Mouse (Mus musculus): ENCODE data around the gene Abhd17b.
"Not testable (repeated sequence)": the region's sequence is repeated elsewhere in the genome, so short reads cannot be mapped to it uniquely, and the experiment has no call there.

Abhd17b gene

GRCm38 (mm10) chr19:21653172-21653981 is at the start of gene Abhd17b:
Gene Abhd17b (plus strand): TSS chr19:21653185.
- no peak for DNase-seq (ENCODE audit: low read depth, low spot score)

- no peak for DNase-seq (ENCODE audit: low read depth, low spot score)
Measured at GRCm38 (mm10) chr19:21603836-21604235, 49.1 kb upstream of the Abhd17b start.

DNA sequence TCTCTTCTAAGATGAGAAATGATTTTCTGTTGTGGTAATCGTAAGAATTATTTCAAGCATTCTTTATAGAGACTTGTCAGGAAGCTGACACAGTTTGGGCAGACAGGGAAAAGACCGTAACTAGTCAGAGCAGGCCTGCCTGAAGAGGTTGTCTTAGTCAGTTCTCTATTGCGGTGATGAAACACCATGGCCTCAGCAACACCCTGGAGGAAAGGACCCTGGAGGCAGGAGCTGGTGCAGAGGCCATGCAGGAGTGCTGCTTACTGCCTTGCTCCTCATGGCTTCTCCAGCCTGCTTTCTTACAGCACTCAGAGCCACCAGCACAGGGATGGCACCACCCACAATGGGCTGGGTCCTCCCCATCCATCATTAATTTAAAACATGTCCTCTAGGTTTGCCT is 47.7 kb upstream of the Abhd17b start:
- DNase-seq (ENCODE audit: low read depth, low spot score) = no peak

DNA sequence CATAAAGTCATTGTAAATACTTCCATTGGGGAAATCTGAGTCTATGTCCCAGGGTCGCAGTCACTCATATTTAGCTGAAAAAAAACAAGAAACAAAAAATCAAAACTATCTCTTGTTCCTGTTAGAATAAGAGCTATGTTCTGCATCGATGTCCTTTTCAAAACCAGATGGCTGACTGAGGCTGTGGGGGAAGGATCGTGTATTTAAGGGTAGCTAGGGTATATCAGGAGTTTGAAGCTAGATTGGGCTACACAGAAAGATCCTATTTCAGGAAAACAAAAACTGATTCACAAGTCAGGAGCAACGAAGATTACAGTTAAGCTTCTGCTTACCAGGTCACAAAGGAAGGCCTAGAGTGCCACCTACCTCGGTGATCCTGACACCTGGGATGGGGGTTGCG is 42.7 kb upstream of the Abhd17b start:
- DNase-seq (ENCODE audit: low read depth, low spot score) = no peak

DNA sequence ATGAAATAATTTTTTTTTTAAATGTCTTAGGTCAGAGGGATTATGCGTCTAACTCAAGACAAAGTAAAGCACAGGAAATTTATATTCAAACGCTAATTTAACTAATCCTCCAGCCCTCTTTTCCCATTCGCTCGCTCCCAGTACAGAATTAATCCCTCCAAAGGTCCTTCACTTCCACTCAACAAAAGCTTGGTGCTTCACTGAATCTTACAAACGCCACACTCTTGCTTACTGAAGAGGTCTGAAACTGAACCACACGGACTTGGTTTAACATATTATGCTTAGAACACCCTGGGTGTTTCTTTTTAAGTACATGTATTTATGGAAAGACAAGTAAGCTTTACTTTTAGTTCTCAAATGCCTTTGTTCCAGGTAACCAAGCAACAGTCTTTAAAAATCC is 41.7 kb upstream of the Abhd17b start:
- DNase-seq (ENCODE audit: low read depth, low spot score) = no peak

DNA sequence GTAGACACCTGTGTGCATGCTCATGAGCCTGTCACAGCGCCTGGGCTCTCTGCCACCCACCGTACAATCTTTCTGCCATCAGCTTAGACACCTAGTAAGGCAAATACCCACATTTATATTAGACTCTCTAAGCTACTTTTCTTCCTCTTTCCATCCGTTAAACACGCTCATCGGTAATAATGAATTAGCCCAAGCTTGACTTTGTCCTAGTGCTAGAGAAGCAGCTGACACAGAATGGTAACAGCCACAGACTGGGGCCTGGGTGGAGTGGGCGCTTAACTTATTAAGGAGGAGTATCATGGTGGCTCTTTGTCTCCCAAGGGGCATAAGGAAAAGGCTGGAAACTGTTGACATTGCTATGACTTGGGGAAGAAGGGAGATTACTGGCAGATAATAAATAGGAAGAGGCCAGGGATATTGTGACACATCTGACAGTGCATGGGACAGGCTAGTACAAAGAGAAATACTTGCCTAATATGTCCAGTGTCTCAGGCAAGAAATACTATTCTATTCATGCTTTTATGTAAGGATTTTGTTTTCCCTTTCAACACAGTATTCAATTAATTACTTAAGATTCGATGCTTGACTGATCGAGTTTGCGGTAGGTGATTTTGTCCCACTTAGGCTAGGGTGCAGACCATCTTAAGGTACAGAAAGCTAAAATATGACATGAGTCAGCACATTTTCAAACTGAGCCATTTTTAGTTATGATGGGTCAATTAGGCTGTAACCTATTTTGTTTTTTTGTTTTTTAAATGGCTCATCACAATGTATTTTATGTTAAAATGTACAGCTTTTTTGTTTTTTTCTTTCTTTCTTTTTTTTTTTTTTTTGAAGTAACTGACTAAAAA is 41.0 kb upstream of the Abhd17b start:
- DNase-seq (ENCODE audit: low read depth, low spot score) = no peak

GRCm38 (mm10) chr19:21615801-21616200 is 37.2 kb upstream of the Abhd17b start:
- DNase-seq (ENCODE audit: low read depth, low spot score) = no peak

DNA sequence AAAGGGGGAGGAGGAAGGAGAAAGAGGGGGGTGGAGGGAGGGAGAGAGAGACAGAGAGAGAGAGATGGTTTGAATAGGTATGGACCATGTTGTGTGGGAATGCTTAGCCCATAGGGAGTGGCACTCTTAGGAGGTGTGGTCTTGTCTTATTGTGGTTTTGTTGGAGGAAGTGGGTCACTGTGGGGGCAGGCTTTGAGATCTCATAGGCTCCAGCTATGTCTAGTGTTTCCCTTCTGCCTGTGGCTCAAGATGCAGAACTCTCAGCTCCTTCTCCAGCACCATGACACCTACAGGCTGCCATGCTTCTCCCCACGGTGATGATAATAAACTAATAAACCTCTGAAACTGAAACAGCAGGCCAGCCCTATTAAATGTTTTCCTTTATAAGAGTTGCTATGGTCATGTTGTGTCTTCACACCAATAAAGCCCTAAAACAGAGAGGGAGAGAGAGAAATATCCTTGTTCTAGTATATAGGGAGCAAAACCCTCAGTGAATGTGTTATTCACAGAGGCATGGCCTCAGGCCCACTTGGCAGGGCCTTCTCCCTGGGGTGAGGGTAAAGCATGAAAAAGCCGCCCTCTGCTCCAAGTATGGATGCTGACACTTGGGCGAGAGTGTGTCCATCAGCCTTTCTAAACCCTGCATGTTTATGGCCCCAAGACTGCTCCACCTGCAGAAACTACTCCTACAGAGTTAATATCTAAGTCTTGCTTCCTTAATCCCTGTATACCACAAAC is 29.4 kb upstream of the Abhd17b start:
- no peak for DNase-seq (ENCODE audit: low read depth, low spot score)

DNA sequence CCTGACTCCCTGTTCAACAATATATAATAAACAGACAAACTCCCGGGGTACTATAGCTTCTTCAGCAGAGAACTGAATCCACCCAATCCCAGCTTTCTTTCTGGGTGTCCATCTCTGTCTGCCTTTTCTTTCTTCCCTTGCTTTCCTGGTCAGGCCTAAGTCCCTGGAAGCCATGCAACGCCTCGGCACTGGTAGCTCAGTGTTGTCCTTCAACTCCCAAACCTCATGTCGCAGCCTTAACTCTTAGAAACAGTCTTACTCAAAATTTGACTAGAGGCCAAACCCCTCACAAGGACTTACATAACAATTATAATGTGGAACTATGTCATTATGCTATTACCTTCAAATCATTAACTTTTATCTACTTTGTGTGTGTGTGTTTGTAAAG is 28.8 kb upstream of the Abhd17b start:
- no peak for DNase-seq (ENCODE audit: low read depth, low spot score)

DNA sequence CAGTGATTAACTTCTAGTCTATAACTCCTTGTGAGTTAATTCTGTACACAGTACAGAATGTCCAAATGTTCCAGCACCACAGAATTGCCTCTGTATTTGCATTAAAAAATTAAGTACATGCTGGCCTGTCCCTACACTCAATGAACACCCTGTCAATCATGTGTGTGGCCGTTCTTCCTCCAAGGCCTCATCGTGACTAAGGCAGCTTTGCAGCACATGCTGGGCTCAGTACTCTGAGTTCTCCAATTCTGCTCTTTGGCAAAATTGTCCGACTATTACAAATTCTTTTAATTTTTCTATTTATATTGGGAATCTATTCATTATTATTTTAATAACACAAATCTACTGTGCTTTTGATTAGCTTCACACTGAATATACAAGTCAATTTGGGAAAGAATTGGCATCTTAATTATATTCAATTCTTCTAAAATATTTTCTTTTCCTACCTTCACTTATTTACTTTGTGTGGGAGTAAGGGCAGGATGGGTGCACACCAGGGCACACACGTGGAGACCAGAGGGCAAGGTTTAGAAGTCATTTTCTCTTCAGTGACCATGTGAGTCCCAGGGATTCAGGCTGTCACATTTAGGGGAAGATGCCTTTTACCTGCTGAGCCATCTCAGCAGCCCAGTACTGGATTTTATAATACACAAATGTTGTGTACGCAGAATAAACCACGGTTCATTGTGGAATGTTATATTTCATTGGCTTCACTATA is 26.6 kb upstream of the Abhd17b start:
- no peak for DNase-seq (ENCODE audit: low read depth, low spot score)

DNA sequence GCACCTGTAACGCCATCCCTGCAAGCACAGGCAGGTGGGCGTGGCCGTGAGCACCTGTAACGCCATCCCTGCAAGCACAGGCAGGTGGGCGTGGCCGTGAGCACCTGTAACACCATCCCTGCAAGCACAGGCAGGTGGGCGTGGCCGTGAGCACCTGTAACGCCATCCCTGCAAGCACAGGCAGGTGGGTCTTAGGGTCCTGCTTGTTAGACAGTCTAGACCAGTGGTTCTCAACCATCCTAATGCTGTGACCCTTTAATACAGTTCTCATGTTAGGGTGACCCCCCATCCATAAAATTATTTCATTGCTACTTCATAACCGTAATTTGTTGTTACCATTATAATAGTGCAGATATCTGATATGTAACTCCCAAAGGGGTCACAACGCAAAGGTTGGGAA is 24.5 kb upstream of the Abhd17b start:
- not testable (repeated sequence) for DNase-seq (ENCODE audit: low read depth, low spot score)

DNA sequence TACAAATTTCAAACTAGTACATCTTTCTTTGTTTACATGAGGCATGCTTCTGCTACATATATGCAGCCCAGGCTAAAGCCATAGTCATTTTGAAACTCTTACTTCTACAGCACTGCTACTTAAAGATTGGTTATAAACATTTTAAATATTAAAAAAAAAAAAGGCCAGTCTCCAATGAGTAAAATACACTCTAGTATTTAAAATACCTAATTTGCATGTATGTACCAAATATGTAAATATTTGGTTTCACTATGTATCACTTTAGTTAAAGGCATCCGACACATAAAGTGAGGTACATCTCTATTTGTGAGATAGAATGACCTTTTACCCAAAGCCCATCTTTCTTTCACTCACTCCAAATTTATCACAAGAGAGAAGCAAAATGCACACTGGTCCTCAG is 24.0 kb upstream of the Abhd17b start:
- no peak for DNase-seq (ENCODE audit: low read depth, low spot score)

DNA sequence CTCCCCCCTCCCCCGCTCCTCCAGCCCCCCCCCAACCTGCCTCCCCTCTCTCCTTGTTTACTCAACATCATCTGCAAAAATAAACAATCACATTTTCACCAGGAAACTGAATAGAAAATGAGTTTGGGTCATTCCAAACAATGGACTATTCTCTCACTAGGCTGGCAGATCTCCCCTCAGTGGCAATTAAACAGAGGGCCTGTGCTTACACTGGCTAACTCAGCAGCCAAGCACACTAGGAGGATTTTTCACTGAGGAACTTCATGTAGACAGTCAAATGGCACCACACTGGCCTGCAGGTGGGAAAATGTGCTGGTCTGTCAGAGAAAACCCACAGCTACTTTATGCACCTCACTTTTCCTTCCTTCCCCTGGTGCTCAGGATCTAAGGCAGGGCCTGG is 23.5 kb upstream of the Abhd17b start:
- DNase-seq (ENCODE audit: low read depth, low spot score) = no peak

GRCm38 (mm10) chr19:21630656-21631331 is 22.2 kb upstream of the Abhd17b start:
- no peak for DNase-seq (ENCODE audit: low read depth, low spot score)

GRCm38 (mm10) chr19:21635406-21635805 is 17.6 kb upstream of the Abhd17b start:
- no peak for DNase-seq (ENCODE audit: low read depth, low spot score)

DNA sequence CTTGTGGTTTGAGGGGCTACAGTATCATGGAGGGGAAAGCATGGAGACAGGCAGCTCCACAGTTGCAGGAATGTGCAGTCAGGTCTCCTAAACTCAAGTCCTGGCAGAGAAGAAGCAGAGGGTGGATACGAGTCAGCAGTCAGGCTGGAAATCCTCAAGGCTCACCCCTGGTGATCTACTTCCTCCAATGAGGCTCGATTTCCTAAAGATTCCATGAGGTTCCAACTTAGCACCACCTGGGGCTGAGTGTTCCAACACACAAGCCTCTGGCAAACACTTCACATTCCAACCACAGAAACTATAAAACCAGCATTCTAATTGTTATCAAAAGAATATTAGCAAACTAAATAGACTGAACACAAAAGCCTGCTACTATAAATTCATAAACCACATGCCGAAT is 16.1 kb upstream of the Abhd17b start:
- DNase-seq (ENCODE audit: low read depth, low spot score) = no peak

- no peak for DNase-seq (ENCODE audit: low read depth, low spot score)
Measured at GRCm38 (mm10) chr19:21637672-21638071, 15.3 kb upstream of the Abhd17b start.

DNA sequence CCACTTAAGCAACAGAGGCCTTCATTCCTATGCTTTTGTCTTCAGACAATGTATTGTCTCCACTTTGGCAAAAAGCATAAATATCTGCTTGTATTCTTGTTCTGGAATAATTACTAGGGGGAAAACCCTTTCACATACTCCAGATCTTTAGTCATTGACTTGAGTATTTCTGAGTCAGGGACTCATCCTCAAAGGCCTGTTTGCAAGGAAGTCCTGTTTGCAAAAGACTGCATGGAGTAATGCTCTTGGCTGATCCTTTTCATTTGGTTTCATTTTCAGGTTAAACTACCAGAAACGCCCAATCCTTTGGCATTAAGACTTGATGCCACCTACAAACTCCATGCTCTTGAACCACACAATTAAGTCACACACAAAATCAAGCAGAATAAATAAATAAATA is 9.1 kb upstream of the Abhd17b start:
- DNase-seq (ENCODE audit: low read depth, low spot score) = no peak

GRCm38 (mm10) chr19:21645301-21645700 is 7.7 kb upstream of the Abhd17b start:
- DNase-seq (ENCODE audit: low read depth, low spot score) = no peak

DNA sequence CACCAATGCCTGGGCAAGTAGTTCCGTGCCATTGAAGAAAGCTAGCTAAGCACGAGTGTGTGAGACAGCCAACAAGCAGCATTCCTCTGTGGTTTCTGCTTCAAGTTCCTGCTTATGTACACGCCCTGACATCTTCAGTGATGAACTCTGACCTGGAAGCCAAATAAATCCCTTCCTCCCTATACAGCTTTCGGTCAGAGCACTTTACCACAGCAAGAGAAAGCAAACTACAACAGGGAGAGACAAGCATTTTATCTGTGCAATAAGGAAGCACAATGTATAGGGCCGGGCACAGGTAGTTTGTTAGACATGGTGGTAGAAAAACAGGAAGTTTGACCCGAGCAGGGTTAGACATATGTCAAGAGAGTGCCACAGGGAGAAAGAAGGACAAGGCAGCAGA is 6.8 kb upstream of the Abhd17b start:
- DNase-seq (ENCODE audit: low read depth, low spot score) = no peak

DNA sequence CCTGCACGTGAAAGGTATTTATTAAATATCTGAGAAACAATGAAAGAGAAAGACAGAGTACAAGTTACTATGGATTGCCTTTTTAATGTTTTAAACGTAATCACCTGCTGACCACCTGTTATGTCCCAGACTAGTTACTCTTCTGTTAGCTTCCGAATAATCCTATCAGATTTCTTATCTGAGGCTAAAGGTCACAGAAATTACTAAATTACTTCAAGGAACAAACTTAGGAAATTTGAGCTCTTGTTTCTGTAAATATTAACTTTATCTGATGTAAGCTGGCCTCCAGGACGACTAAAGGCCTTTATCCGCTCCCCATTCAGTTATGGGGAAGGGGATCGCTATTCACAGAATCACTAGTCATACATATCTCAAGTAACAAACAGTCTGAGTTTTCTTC is 1.3 kb upstream of the Abhd17b start:
- no peak for DNase-seq (ENCODE audit: low read depth, low spot score)

Data from retina, adult 2 months (tissue).